Mouse (Mus musculus): ENCODE results near the gene Zim1. TPM values are rescaled to one million over a fixed set of nuclear protein-coding genes. Genes with fewer than 3 reads are reported as not detected.

Zim1 gene
- polyA plus RNA-seq (2017; shearing (Covaris generic)), result not detected

GRCm38 (mm10) chr7:6696241-6697045 is at the start of gene Zim1:
TSS of gene Zim1 (minus strand) at chr7:6696450.

GRCm38 (mm10) chr7:6730241-6730640 is 34.0 kb upstream of the Zim1 start, which contains the start of the genes Peg3 and Usp29:
TSS of gene Peg3 (minus strand) at chr7:6730431.
TSS of gene Usp29 (plus strand) at chr7:6730578.

Other genes starting within 250 kb of the Zim1 start
- 0.06 TPM for gene Olfr1336, start 240.3 kb downstream of the Zim1 start, polyA plus RNA-seq (2017; shearing (Covaris generic))
- not detected for gene Olfr1346, start 229.3 kb downstream of the Zim1 start, polyA plus RNA-seq (2017; shearing (Covaris generic))
- not detected for gene Olfr5, start 209.5 kb downstream of the Zim1 start, polyA plus RNA-seq (2017; shearing (Covaris generic))
- gene Olfr1347, start 196.7 kb downstream of the Zim1 start, polyA plus RNA-seq (2017; shearing (Covaris generic)), result not detected
- not detected for gene Olfr1348, start 187.7 kb downstream of the Zim1 start, polyA plus RNA-seq (2017; shearing (Covaris generic))
- gene Olfr1349, start 173.5 kb downstream of the Zim1 start, polyA plus RNA-seq (2017; shearing (Covaris generic)), result not detected
- gene Olfr1350, start 131.6 kb downstream of the Zim1 start, polyA plus RNA-seq (2017; shearing (Covaris generic)), result not detected
- not detected for gene Peg3, start 34.0 kb upstream of the Zim1 start, polyA plus RNA-seq (2017; shearing (Covaris generic))
- gene Usp29, start 34.1 kb upstream of the Zim1 start, polyA plus RNA-seq (2017; shearing (Covaris generic)), result not detected